Mouse (Mus musculus): ENCODE results near the gene Ttc6. TPM values are rescaled to one million over a fixed set of nuclear protein-coding genes. Genes with fewer than 3 reads are reported as not detected.

Ttc6 gene
- polyA plus RNA-seq, 1 experiment from 2014 or later, result 0.20 TPM

- H3K4me1 ChIP-seq, result no peaks in the 10 kb centered on the region
- no peak overlapping the region for H3K9ac ChIP-seq
- H3K9me3 ChIP-seq, result no peaks in the 10 kb centered on the region
- H3K27me3 ChIP-seq, result no peaks in the 10 kb centered on the region; the same call in 1 of the 2 replicates
- no peak overlapping the region for H3K4me2 ChIP-seq (replicated peaks)
- WGBS, result 74% methylated on average over 5 of the region's 5 CpGs
- no peak overlapping the region for H3K27ac ChIP-seq
- no peak for ATAC-seq (ENCODE audit: low FRiP score, low read depth)
- no peak overlapping the region for H3K4me3 ChIP-seq
- H3K36me3 ChIP-seq, result no peaks in the 10 kb centered on the region
Measured at GRCm38 (mm10) chr12:57781926-57782325, 218.0 kb downstream of the Ttc6 start.

- no peak for ATAC-seq (ENCODE audit: low FRiP score, low read depth)
- no peak overlapping the region for H3K9ac ChIP-seq
- no peaks in the 10 kb centered on the region for H3K36me3 ChIP-seq
- no peak overlapping the region for H3K27ac ChIP-seq
- WGBS, result 28% methylated on average over 5 of the region's 5 CpGs
- H3K27me3 ChIP-seq, result no peaks in the 10 kb centered on the region
- H3K9me3 ChIP-seq, result no peaks in the 10 kb centered on the region
- no peak overlapping the region for H3K4me3 ChIP-seq
- H3K4me2 ChIP-seq (replicated peaks), result no peak overlapping the region
- no peaks in the 10 kb centered on the region for H3K4me1 ChIP-seq
Measured at GRCm38 (mm10) chr12:57787471-57787870, 223.6 kb downstream of the Ttc6 start.

Other genes with a start within 250 kb of the Ttc6 start
- 0.09 TPM in 1 of 2 replicates, not detected in the other for gene Foxa1, start 17.2 kb upstream of the Ttc6 start, polyA plus RNA-seq (2015; fragmentation: Nextera tagmentation; extraction: Ambion mirVana)

Data from limb, embryonic 13.5 days (tissue).